Mouse (Mus musculus) skeletal muscle tissue, adult 2 months (tissue): ENCODE measurements at regions not wholly inside any gene's neighbourhood (a gene's known extent, or its start where the extent isn't known, plus 50 kb on each side); places are given as distances from the start of the nearest gene placed in this dataset.
A peak's percentile ranks its signal among the peaks of the same experiment; 100 is the strongest.

Experiments used
- DNase-seq: peaks from one replicate; pipeline ENCODE4 v3.0.0-alpha.2; 2012; ENCODE audit warnings: low read depth, low spot score

DNA sequence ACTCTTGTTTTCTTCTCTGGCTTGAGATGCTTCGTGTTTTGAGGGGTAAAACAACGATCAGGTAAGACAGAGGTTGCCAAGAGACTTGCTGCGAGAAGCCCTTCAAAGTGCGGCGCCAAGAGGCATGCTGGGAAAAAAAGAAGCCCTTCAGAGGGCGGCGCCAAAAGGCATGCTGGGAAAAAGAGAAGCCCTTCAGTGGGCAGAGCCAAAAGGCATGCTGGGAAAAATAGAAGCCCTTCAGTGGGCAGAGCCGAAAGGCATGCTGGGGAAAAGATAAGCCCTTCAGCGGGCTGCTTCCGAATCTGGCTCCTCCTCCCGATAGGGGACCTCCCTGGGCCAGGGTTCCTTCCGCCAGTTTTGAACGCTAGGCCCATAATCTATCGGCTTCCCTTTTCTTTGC, 169.5 kb downstream of the Bmp7 start:
- DNase-seq: no peak

DNA sequence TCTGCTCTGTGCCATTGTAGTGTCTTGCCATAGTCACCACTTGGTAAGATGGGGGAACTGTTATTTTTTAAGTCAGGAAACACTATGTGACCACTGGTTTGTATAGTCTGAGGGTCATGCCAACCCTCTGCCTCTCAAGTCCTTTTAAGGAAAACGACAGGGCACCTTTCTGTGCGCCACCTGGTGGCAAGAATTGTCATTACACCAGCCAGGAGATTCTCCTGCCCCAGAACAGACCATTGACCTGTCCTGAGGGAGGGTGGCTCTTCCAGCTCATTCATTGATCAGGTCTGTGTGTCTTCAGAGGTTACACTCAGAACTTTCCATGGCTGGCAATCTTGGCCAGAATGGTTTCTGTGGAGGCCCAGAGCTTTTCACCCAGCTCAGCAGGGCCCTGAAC, 166.9 kb downstream of the Bmp7 start:
- peak; percentile 18 for DNase-seq

DNA sequence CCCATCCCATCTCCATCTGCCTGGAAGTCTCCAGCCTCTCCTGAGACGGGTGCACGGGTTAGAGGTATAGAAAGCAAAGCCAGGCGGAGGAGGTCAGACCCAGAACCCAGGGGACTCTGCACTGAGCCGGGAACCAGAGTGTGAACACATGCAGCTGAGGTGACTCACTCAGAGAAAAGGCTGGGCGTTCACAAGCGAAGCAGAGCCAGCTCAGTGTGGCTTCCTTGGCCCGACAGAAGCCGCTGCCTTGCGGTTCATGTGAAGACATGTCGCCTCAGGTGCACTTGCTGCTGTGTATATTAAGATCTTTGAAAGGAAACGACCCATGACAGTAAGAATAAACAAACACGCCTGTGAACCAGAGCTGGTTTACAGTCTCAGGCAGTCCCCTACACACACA, 163.6 kb downstream of the Bmp7 start:
- DNase-seq: no peak

DNA sequence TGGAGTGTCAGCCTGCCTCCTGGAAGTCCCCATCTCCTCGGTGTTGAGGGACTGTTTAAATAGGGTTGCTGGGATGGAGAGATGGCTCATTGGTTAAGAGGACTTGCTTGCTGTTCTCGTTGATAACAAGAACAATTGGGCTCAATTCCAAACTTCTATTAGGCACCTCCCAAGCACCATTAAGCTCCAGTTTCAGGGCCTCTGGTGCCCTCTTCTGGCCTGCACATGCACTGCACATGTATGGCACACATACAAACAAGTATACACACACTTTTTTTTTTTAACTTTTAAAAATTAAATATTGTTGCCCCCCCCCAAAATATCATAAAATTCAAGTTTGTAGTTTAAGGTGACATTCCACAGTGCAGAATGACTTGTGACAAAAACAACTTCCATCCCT, 162.3 kb downstream of the Bmp7 start:
- DNase-seq: no peak

DNA sequence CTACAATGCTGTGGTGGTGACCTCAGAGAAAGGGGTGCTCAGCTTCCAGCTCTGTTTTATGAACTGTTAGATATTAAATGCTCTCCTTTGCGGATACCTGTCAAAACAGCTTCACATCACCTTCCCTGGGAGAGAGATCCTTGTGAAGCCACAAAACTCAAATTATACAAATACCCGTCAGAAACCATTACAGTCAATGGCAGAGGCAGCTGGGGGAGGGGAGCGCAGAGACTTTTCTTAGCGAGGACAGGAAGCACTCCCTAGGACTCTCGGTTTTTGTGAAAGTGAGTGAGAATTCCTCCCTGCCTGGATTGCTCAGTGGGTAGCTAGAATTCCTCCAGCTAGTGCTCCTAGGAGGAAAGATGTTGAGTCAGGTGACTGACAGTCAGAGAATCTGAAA, 161.0 kb downstream of the Bmp7 start:
- no peak for DNase-seq

DNA sequence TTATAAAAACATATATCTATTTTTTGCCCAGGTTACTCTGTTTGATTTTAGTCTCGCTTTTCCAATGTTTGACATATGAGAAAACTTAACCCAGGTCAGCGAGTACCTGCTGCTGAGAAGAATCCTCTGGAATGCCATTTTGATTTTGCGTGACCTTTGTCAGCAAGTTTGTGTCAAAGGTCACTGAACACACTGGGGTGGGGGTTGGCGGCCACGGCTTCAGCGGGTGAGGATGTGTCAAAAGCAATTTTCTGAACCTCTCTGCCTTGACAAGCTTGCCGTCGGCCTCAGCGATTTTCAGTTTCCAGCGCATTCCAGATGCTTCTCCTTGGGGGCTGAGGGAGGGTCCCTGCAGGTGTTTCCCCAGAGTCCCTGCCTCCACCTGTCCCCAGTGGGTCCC, 157.4 kb downstream of the Bmp7 start:
- no peak for DNase-seq

DNA sequence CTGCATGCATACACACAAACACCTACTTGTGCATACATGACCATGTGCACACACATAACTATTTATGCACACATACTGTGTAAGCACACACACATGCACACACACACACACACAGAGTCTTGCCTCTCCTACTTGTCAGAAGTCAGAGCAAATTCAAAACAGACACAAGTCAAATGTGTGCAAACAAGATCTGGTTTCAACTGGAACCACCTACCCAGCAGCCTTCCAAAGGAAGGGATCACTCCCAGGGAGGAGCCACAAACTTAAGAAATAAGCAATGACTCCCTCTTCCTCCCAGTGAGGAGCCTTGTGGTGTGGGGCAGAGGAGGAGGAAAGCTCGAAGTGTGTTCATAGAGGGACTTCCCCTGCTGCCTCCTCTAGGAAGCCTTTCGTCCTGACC, 153.8 kb downstream of the Bmp7 start:
- no peak for DNase-seq

DNA sequence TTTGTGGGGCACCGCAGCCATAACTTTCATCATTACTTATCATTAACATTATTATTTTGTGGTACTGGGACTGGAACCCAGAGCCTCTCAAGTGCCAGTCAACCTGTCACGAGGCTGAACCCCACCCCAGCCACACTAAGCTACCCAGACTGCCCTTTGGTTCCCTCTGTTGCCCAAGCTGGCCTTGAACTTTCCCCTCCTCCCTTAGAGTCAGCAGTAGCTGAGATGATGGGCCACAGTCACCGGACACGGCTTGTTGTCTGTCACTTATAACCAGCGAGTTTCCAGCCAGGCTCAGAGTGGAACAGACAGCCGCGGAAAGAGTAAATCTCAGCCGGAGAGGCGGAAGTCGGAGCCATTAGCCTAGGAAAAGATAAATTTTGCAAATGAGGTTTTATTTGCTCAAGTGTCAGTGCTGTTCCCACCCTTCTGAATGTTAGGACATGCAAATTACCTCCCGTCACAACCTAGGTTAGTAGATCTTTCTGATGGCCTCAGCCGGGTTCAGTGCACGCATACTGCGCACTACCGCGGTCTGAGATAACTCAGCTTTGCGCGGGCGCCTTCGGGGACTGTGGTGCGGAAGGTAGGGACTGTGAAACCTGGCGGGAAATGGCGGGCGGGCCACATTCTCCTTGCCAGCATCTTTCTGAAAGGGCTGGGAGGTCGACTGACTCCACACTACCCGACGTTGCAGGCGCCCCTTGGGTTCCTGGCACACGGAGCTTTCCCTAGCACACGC, 152.7 kb downstream of the Bmp7 start:
- DNase-seq: no peak

DNA sequence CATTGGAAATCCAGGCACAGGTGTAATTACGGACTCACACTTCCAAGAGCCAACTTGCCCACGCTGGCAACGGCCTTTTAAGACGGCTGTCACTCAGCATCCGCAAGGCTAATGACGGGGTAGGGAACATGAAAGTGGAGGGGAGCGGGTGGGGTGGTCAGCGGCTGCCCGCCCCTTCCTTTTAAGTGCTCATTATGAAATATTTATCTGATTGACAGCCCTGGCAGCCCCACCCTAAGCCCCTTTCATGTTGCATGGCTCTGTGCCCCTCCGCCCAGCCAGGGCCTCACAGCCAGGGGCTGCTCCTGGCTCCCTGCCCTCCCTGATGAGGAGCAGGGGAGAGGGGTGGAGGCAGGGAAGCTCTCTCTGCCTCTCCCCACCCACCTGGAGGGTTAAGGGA, 150.9 kb downstream of the Bmp7 start:
- DNase-seq: no peak

DNA sequence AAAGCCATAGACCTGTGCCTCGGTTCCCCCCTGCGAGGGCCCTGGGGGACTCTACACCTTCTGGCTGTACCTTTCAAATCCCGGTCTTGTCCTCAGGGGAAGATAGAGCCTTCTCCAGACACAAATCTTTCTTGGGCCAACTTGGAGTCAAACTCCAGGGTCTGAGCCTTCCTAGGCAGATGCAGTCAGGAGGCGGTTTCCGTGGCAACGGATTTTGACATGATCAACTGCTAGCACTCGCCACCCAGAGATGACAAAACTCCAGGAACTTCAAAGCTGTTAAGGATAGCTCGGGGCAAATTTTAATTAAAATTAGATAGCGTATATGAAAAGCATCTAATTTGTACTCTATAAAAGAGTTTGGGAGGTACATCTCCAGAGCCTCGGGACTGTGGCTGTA, 147.6 kb downstream of the Bmp7 start:
- no peak for DNase-seq

DNA sequence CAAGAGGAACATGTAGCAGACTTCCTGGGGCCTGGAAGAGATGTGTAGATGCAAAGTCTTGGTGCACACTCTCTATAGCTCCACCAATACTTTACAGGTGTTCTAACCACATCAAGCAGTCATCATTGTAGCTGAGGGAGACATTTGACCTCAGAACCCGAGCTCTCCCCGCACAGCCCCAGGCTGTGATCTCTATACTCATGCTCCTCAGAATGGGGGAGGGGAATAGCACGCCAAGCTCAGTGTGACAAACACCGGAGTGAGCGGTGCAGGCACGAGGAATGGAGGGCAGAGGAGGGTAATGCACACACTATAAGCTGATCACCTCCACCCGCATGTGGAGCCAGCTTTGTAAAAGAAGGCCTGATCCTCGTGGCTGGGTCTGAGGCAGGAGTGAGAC, 146.1 kb downstream of the Bmp7 start:
- DNase-seq: no peak

DNA sequence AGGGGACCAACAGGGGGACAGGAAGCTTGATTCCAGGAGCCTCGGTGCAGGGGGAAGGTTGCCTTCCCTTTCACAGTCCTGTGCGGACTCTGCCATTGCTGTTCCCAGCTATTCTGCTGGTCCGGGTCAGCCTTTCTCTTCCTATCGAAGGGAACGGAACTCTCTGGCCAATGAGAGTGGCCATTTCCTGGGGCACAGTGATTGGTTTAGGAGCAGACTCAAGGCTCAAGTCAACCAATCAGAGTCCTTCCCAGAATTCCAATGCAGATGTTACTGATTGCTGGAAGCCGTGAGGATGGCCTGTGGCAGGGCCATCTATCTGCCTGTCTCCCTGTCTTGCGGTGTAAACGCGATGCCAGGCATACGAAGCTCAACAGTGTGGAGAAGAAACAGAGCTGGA, 145.3 kb downstream of the Bmp7 start:
- DNase-seq: no peak

DNA sequence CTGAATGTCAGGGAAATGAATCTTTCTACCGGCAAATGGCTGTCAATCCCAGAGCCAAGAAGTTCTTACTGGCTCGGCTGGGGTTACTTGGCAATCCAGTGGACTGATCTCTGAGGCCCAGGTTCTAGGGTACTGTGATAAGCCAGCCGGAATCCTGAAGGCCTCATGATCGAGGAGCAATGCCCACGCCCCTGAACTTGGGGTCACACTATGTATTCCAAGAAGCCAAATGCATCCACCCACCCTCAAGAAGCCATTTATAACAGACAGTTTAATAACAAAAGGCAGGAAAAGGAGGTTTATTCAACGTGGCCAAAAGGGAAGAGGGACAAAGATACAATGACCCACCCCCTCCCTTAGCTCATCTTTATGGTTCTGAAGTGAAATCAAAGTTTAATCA, 144.0 kb downstream of the Bmp7 start:
- DNase-seq: no peak

DNA sequence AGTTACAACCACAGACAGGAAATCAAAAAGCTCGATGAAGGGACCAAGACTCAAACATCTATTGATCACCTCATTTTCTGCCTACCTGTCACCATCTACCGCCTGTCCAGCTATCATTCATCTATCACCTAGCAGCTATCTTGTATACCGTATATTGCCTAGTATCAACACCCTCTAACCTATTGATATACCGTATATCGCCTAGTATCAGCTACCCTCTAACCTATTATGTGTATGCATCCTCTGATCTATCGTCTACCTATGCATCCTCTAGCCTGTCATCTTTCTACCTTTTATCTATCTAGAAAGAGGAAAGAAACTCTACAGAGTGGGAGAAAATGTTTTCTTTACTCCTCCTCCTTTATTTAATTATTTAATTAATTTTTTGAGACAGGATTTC, 143.2 kb downstream of the Bmp7 start:
- DNase-seq: no peak

DNA sequence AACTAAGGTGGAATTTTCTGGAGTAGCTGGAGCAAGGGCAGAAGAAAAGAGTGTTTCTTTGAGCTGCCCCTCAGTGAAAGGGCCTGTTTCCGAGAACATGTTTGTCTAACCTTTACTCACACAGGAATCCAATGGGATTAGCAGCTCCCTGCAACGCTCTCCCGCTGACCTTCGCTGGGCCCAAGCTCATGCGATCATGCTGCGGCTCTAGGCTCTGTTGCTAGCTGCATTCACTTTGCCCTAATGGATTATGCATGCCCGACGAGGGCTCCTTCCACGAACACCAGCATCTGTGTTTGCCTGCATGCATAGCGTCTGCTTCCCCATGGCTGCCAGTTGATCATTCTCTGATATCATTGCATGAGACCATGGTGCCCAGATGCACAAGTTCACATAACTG, 140.2 kb downstream of the Bmp7 start:
- no peak for DNase-seq

DNA sequence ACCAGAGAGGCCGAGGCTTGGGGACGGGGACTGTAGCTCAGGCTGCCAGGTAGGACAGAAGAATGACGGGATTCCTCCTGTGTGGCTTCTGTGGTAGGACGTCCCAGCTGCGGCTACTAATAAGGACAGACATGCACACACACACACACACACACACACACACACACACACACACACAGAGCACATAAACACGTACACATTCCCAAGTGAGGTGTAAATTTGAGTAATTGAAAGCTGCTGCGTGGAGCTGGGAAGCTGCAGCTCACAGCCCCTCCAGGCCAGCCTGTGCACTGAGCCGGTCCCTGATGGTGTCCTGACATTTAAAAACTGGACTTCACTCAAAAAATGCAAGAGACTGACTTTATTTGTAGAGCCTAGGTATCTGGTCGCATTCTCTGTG, 139.3 kb downstream of the Bmp7 start:
- no peak for DNase-seq

DNA sequence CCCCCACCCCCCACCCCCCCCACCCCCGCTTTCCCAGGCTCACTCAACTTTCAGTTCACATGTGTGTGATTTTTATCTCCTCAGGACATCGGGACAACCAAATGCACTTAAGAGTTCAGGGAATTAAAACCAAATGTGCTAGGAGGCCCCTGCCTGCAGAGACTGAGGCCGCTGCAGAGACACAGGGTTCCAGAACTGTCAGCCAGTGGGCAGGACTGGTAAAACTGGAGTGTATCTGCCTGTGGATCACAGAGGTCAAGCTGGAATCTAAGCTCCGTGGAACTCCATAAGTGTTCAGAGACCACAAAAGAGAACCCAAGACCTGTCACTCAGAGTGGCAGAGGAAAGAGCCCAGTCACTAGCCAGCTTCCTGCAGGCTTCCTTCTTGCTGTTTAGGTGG, 138.3 kb downstream of the Bmp7 start:
- DNase-seq: no peak

DNA sequence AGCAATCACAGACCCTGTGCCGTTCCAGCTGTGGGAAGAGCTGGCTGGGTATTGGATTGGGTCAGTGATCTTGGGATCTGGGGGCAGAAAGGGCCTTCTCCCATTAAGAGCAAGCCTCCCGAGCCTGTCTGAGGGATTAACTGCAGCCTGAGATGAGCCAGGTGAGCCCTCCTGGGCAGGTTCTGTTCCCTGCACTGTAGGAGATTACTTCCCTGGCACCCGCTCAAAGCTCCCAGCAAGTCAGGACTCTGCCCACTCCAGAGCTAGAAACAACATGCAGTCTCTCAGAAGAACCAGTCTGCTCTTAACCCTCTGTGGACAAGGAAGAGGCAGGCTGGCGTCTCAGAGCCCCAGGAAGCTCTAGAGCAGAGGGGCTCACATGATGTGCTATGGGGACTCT, 132.7 kb downstream of the Bmp7 start:
- no peak for DNase-seq

DNA sequence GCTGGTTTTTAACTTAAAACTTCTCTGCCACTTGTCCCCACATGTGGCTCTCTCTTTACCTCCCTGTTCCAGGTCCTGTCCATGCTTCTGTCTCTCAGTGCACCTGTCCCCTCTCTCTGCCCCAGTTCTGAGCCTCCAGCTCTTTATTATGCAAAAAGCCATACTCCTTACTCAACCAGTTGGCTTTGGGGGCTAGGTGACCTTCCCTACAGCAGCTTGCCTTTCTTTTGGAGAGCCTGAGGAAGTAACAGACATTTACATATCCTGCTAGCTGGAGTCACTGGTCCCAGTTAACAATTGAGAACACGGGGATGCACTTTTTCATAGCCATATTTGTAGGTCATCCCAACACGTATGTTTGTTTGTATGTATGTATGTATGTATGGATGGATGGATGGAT, 130.8 kb downstream of the Bmp7 start:
- DNase-seq: no peak

DNA sequence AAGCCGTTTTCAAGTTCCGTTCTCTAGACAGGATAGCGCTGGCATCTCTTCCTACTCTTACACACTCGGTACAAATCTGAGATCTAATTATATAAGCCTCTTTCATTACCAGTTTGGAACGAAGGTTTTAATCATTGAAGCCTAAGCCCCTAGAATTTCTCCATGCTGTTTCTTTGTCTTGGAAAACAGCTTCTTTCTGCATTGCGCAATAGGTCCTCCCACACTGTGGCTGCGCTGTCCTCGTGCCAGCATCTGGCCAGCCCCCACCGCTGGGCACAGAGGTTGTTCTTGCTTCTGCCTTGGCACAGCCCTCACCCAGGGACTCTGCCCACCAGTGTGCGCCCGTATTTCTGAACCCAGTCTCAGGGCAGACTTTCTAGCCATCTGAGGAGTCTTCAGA, 126.8 kb downstream of the Bmp7 start:
- no peak for DNase-seq

DNA sequence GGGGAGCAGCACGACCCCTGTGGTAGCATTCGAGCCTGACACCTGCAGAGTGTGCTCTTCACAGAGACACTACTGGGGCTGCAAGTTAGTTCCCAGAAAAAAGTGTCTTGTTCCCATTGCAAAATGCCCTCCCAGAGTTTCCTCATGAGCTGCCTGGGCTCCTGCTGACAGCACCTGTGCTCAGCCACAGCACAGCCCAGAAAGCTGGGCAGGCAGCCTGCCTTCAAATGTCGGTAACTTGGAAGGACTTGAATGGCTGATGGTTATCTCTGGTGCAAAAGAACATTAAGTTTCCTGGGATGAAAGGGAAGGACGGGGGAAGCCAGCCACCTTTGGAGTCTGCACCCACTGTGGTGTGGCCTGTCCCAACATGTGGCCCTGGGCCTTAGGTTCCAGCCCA, 126.2 kb downstream of the Bmp7 start:
- no peak for DNase-seq

DNA sequence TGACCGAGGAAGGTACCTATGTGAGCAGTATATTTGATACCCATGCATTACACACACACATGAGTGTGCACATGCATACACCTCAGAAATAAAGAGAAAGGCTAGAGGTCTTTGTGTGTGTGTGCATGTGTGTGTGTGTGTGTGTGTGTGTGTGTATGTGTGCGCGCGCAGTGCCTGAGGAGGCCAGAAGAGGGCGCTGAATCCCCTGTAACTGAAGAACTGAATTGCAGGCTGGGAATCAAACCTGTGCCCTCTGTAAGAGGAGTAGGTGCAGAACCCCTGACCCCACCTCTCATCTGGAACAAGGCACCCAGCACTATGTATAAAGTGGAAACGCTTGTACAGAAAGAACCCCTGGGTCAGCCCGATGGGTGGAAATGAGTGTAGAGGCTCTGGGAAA, 125.0 kb downstream of the Bmp7 start:
- no peak for DNase-seq

DNA sequence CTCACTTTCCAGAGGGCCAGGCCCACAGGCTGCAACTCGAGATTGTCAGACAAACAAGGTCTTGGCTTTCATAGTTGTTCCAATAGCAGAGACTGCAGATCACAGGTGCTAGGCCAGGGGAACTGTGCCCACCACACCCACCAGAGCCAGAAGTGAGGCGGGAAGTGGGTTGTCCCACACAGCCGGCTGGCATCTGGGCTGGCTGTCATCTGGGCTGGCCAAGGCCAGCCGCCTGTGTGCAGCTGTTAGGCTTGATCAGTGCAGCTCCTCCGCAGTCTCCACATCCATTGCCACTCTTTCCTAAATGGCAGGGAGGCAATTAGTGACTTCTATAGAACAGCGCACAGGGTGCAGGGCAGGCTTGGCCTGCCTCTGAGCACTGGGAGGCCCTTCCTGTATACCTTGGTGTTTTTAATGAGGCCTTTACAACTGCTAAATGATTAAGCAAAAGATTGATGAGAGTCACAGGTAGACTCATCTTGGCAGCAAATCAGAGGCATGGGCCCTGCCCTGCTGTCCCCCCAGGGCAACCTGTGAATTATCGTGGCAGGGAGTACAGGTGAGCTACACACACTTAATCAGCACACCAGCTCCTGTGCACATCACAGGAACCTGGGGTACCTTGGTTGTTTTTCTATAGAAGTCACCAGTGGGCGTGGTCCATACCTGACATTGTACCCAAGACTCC, 122.9 kb downstream of the Bmp7 start:
- DNase-seq: no peak
